Mouse (Mus musculus) midbrain, embryonic 14.5 days (tissue): ENCODE measurements around the gene Tff3. TPM values are rescaled to one million over a fixed set of nuclear protein-coding genes. Genes with fewer than 3 reads are reported as not detected.

ENCODE experiments used
- ATAC-seq: fragments of 200-750 bp; cut with Nextera tagmentation; 2 replicates; pipeline ENCODE4 v1.8.0; 2017; ENCODE audit warnings: moderate number of reproducible peaks, moderate library complexity; ENCODE audit not compliant: low FRiP score, low TSS enrichment
- DNase-seq: peaks from one replicate; pipeline ENCODE4 v3.0.0-alpha.2; 2015
- H3K27ac ChIP-seq: fragments of 300-500 bp; sonication (generic); replicated peaks from 2 replicates; pipeline ENCODE4 v1.5.1; 2014; ENCODE audit warnings: mild to moderate bottlenecking, low read depth, low read length, moderate library complexity
- H3K27me3 ChIP-seq: fragments of 300-500 bp; sonication (generic); 2 replicates; pipeline ENCODE4 v1.6.1; 2014; ENCODE audit warnings: low read length, control low read depth, mixed read lengths; ENCODE audit not compliant: control insufficient read depth, insufficient read depth
- H3K36me3 ChIP-seq: fragments of 300-500 bp; sonication (generic); 2 replicates; pipeline ENCODE4 v1.6.1; 2014; ENCODE audit warnings: low read length, control low read depth; ENCODE audit not compliant: control insufficient read depth, insufficient read depth
- H3K4me1 ChIP-seq: fragments of 300-500 bp; sonication (generic); 2 replicates; pipeline ENCODE4 v1.6.1; 2014; ENCODE audit warnings: mild to moderate bottlenecking, antibody characterized with exemption, low read length, control low read depth; ENCODE audit not compliant: control insufficient read depth, insufficient read depth
- H3K4me2 ChIP-seq: fragments of 300-500 bp; sonication (generic); 2 replicates; pipeline ENCODE4 v1.6.1; 2014; ENCODE audit warnings: mild to moderate bottlenecking, low read length, moderate library complexity
- H3K4me3 ChIP-seq: fragments of 300-500 bp; sonication (generic); replicated peaks from 2 replicates; pipeline ENCODE4 v1.5.1; 2014; ENCODE audit warnings: low read depth, low read length
- H3K9ac ChIP-seq: fragments of 300-500 bp; sonication (generic); replicated peaks from 2 replicates; pipeline ENCODE4 v1.6.1; 2014; ENCODE audit warnings: mild to moderate bottlenecking, low read length, moderate library complexity
- H3K9me3 ChIP-seq: fragments of 300-500 bp; sonication (generic); 2 replicates; pipeline ENCODE4 v1.6.1; 2016; ENCODE audit warnings: low read length, control low read depth, mixed read lengths; ENCODE audit not compliant: control insufficient read depth
- WGBS: fragments of 180-500 bp; shearing (Covaris S2); extraction: QIAGEN DNeasy Blood & Tissue Kit; methylation state at CpG from one replicate; pipeline ENCODE4 v1.1.7; 2014; 5-methylcytosine and 5-hydroxymethylcytosine counted together
- polyA plus RNA-seq: library from polyadenylated mRNA; unstranded; fragments of >200 nt; fragmentation: Nextera tagmentation; extraction: Ambion mirVana; gene quantifications from 2 replicates; pipeline ENCODE4 v1.2.1, GENCODE M21; 2014

Tff3 gene
- 0.51 and 1.3 TPM in 2 replicates for polyA plus RNA-seq

DNA sequence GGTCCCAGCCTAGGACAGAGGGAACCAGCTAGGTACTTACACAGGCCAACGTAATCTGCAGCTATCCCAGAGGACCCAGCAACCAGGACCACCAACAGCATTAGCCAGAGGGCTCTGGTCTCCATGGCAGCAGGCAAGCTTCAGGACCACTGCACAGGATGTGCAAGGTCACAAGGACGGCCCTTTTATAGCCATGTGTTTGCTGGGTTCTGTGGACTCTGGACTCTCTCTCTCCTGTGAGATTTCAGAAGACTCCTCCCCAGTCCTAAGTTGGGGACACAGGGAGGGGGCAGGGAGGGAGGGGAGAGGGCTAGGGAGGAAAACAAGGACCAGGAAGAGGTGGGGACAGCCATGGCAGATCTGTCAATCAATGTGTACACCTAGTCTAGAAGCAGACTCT is at the start of gene Tff3:
TSS of gene Tff3 (minus strand) at position 195 of the 400 bp plus-strand sequence.
- DNase-seq (no peak), ATAC-seq (no peak)
- Histone ChIP-seq H3K9me3 (no peaks in the 10 kb centered on the region), H3K36me3 (no peaks in the 10 kb centered on the region), H3K4me3 (no peak within 1 kb of the TSS), H3K9ac (no peak within 1 kb of the TSS), H3K4me1 (0 out of 2 replicates have a peak, but pooled peaks cover 5% of the 10 kb centered on the region), H3K4me2 (no peak within 1 kb of the TSS), H3K27me3 (no peaks in the 10 kb centered on the region), H3K27ac (no peak within 1 kb of the TSS)
- 25% methylated on average over 2 of the region's 2 CpGs for WGBS

DNA sequence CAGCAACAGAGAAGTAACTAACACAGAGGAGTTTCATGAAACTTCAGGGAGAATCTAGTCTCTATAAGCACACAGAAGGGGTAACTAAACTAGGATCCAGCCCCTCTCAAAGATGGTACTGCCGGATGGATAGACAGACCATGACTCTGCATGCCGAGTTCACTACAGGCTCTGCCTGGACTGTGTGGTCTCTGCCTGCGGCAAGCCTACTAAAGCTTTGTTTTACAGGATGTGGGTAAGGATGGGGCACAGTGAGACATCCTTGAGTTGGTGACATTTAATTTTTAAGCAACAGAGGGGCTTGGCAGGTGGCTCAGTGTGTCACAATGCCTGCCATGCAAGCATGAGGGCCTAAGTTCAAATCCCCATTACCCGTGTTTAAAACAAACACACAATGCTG is 46.9 kb upstream of the Tff3 start:
- Histone ChIP-seq H3K4me1 (no peaks in the 10 kb centered on the region), H3K27ac (no peak overlapping the region), H3K4me2 (no peak overlapping the region), H3K36me3 (no peaks in the 10 kb centered on the region), H3K27me3 (no peaks in the 10 kb centered on the region), H3K9ac (no peak overlapping the region), H3K9me3 (no peaks in the 10 kb centered on the region), H3K4me3 (no peak overlapping the region)
- ATAC-seq (no peak), DNase-seq (no peak)
- 93% methylated on average over 4 of the region's 4 CpGs for WGBS

GRCm38 (mm10) chr17:31169796-31170195 is 40.4 kb upstream of the Tff3 start:
- no peaks in the 10 kb centered on the region for H3K27me3 ChIP-seq
- H3K4me3 ChIP-seq: no peak overlapping the region
- H3K4me2 ChIP-seq: no peak overlapping the region
- no peak for ATAC-seq
- DNase-seq: no peak
- no peaks in the 10 kb centered on the region for H3K36me3 ChIP-seq
- H3K9me3 ChIP-seq: no peaks in the 10 kb centered on the region
- 95% methylated on average over 5 of the region's 5 CpGs for WGBS
- no peak overlapping the region for H3K9ac ChIP-seq
- no peak overlapping the region for H3K27ac ChIP-seq
- no peaks in the 10 kb centered on the region for H3K4me1 ChIP-seq

DNA sequence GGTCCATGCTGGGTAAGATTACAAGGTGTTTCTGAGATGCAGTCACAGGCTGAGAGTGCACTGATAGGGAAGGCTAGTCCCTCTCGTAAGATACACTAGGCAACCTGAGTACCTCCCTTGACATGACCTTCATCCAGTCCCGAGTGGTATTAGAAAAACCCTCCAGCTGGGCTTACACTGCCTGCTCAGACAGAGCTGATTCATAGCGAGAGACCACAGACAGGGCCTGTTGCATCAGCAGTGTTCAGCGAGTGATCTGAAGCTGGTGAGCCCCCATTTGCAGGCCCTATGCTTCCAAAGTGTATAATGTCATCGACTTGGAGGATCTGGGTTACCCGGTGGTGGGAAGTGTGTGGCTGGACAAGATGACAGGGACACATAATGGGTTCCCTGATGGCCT is 35.7 kb upstream of the Tff3 start, which contains the start of gene Tff1:
TSS of gene Tff1 (minus strand) at position 151 of the 400 bp plus-strand sequence.
- DNase-seq (no peak), ATAC-seq (no peak)
- Histone ChIP-seq H3K4me1 (no peaks in the 10 kb centered on the region), H3K27me3 (no peaks in the 10 kb centered on the region), H3K9ac (no peak within 1 kb of the TSS), H3K36me3 (no peaks in the 10 kb centered on the region), H3K4me2 (no peak within 1 kb of the TSS), H3K9me3 (no peaks in the 10 kb centered on the region), H3K4me3 (no peak within 1 kb of the TSS), H3K27ac (no peak within 1 kb of the TSS)
- WGBS: 86% methylated on average over 6 of the region's 6 CpGs

DNA sequence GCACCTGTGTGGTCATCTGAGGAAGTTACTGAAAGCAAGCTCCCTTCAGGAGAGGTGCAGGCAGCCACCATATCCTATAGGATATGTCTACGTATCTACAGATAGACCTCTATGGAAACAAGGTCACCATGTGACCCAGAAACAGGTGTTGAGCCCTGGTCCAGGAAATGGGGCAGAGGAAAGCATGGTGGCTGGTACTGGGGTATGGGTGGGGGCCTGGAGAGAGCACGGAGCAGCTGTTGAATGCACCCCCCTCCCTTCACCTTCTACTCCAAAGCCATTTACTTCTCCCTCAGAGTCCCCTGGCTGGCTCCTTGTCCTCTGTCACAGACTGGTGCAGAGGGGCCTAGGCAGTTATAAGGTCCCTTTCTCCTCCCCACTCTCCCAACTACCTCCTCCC is 34.4 kb upstream of the Tff3 start:
- H3K4me1 ChIP-seq: no peaks in the 10 kb centered on the region
- H3K9me3 ChIP-seq: no peaks in the 10 kb centered on the region
- ATAC-seq (no peak), DNase-seq (no peak)
- no peaks in the 10 kb centered on the region for H3K27me3 ChIP-seq
- H3K27ac ChIP-seq: no peak overlapping the region
- H3K4me2 ChIP-seq: no peak overlapping the region
- H3K36me3 ChIP-seq: no peaks in the 10 kb centered on the region
- H3K9ac ChIP-seq: no peak overlapping the region
- no peak overlapping the region for H3K4me3 ChIP-seq
- WGBS: 91% methylated on average over 2 of the region's 2 CpGs

DNA sequence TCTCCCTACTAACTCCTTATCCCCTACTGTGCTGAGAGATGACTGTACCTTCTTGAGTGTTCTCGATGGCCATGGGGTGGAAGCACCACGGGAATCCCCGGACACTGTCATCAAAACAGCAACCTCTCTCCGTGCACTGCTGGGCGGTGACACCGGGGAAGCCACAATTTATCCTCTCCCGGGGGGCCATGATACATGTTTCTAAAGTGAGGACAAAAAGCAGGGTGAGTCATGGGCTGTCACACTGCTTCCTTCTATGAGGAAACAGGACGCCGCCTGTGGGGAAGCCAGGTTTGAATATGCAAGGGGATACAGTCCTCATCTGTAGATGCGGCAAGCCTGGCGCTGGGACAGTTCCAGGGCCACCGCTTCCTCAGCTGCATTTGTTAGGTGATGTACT is 33.2 kb upstream of the Tff3 start:
- no peak for DNase-seq
- 91% methylated on average over 12 of the region's 12 CpGs for WGBS
- no peaks in the 10 kb centered on the region for H3K36me3 ChIP-seq

DNA sequence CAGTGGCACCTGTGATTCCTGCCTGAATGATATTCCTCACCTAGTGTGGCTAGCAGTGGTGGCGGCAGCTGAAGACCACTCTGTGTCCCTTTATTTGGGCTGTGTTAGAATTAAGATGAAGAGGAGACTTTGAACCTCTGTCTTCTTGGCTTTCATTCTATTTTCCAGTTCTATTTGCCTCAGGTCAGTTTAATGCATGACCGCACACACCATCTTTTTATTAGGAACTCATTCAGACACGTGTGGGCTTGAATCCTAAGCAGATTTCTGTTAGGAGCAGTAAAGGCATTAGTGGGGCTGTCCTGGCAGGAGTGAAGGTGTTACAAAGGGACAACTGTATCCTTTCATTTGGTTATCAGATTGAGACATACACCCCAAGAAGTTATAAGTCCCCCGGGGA is 30.8 kb upstream of the Tff3 start:
- ATAC-seq (no peak), DNase-seq (no peak)
- H3K27ac ChIP-seq: no peak overlapping the region
- no peak overlapping the region for H3K4me2 ChIP-seq
- 58% methylated on average over 4 of the region's 4 CpGs for WGBS
- no peaks in the 10 kb centered on the region for H3K4me1 ChIP-seq
- H3K9me3 ChIP-seq: no peaks in the 10 kb centered on the region
- H3K9ac ChIP-seq: no peak overlapping the region
- no peak overlapping the region for H3K4me3 ChIP-seq
- no peaks in the 10 kb centered on the region for H3K36me3 ChIP-seq
- no peaks in the 10 kb centered on the region for H3K27me3 ChIP-seq

More for the DNA sequence above, 33.2 kb upstream of the Tff3 start:
- Histone ChIP-seq H3K9ac (no peak overlapping the region), H3K9me3 (no peaks in the 10 kb centered on the region), H3K27me3 (no peaks in the 10 kb centered on the region), H3K4me1 (no peaks in the 10 kb centered on the region), H3K27ac (no peak overlapping the region), H3K4me3 (no peak overlapping the region), H3K4me2 (no peak overlapping the region)
- ATAC-seq: no peak

DNA sequence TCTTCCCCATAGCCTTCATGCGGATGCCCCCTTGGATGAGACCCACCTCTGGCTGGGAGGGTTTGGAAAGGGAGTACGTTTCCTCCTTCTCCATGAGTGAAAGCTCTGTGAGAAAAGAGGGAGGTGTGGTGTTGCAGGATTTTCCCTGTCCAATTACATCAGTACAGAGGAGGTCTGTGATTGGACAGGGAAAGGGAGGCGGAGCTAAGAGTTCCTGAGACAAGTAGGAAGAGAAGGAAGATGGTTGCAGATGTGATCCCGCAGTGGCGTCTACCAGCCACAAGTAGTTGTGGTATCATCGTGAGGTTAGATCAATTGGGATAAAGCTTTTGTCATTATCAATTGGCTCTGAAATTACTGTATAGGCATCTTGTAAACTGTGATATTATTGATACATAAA is 28.5 kb upstream of the Tff3 start:
- 86% methylated on average over 6 of the region's 6 CpGs for WGBS

GRCm38 (mm10) chr17:31153785-31154184 is 24.3 kb upstream of the Tff3 start:
- H3K9ac ChIP-seq: no peak overlapping the region
- H3K4me1 ChIP-seq: no peaks in the 10 kb centered on the region
- no peak for DNase-seq
- no peak overlapping the region for H3K4me2 ChIP-seq
- no peak overlapping the region for H3K4me3 ChIP-seq
- WGBS: 84% methylated on average over 8 of the region's 8 CpGs
- ATAC-seq: no peak
- H3K9me3 ChIP-seq: peaks cover 3% of the 10 kb centered on the region; the same call in 1 of the 2 replicates
- H3K27me3 ChIP-seq: no peaks in the 10 kb centered on the region
- H3K27ac ChIP-seq: no peak overlapping the region
- H3K36me3 ChIP-seq: no peaks in the 10 kb centered on the region

More for the DNA sequence above, 28.5 kb upstream of the Tff3 start:
- Histone ChIP-seq H3K36me3 (no peaks in the 10 kb centered on the region), H3K9me3 (no peaks in the 10 kb centered on the region), H3K4me2 (no peak overlapping the region), H3K9ac (no peak overlapping the region), H3K27me3 (no peaks in the 10 kb centered on the region), H3K4me1 (no peaks in the 10 kb centered on the region), H3K4me3 (no peak overlapping the region), H3K27ac (no peak overlapping the region)
- no peak for DNase-seq
- ATAC-seq: no peak
